Mouse (Mus musculus): Measurements from ENCODE around the gene Tmc7. TPM values are rescaled to one million over a fixed set of nuclear protein-coding genes. Genes with fewer than 3 reads are reported as not detected.

Tmc7 gene
- polyA plus RNA-seq, 1 experiment from 2014 or later = 1.3 TPM

DNA sequence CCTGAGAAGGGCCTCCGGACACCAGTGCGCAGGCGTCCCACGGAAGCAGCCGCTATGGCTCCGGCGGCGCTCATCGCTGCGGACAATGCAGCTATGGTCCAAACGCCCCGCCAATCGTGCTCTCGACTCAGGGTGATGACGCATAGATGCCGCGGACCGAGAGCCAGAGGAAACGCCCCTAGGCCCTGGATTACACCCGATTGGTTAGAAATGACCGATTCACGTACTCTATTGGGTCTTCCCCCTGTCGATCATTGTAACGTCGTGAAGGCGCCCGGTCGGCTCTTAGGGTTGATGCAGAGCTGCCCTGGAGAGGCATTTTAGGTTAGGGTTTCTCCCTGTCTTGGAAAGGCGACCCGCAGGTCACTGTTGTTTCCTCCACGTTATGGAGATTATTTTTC, 51.4 kb downstream of the Tmc7 start, which contains the start of gene Coq7:
Gene Coq7 (minus strand): TSS at position 179 of the 401 bp plus-strand sequence.
- peak; percentile 100 for ATAC-seq (replicated peaks; ENCODE audit: extremely low read depth, insufficient read depth, low FRiP score)
- Histone ChIP-seq H3K36me3 (ENCODE audit: control insufficient read depth, insufficient read depth) (no peaks in the 10 kb centered on the region; the same call in 1 of the 2 replicates), H3K4me1 (ENCODE audit: control insufficient read depth, insufficient read depth, low read length) (no peaks in the 10 kb centered on the region), H3K9me3 (replicated peaks; ENCODE audit: control insufficient read depth, low read length) (no peaks in the 10 kb centered on the region), H3K9ac (ENCODE audit: low read length) (peak within 1 kb of the TSS; percentile 89), H3K27ac (ENCODE audit: low read length) (peak within 1 kb of the TSS; percentile 97), H3K4me3 (ENCODE audit: low read length) (peak within 1 kb of the TSS; percentile 73), H3K4me2 (ENCODE audit: low read depth, low read length) (peak within 1 kb of the TSS; percentile 67), H3K27me3 (ENCODE audit: control insufficient read depth, insufficient read depth, low read length) (no peaks in the 10 kb centered on the region)
- WGBS = under 1% methylated on average over 31 of the region's 31 CpGs

GRCm38 (mm10) chr7:118532519-118533177, 51.9 kb downstream of the Tmc7 start:
- peaks cover 1% of the 10 kb centered on the region; the same call in 1 of the 2 replicates for H3K36me3 ChIP-seq (ENCODE audit: control insufficient read depth, insufficient read depth)
- peak overlapping the region; percentile 97 for H3K27ac ChIP-seq (ENCODE audit: low read length)
- peak overlapping the region; percentile 73 for H3K4me3 ChIP-seq (ENCODE audit: low read length)
- no peaks in the 10 kb centered on the region for H3K9me3 ChIP-seq (replicated peaks; ENCODE audit: control insufficient read depth, low read length)
- no peaks in the 10 kb centered on the region for H3K4me1 ChIP-seq (ENCODE audit: control insufficient read depth, insufficient read depth, low read length)
- no peaks in the 10 kb centered on the region for H3K27me3 ChIP-seq (ENCODE audit: control insufficient read depth, insufficient read depth, low read length)
- WGBS = under 1% methylated on average over 36 of the region's 36 CpGs
- peak; percentile 92 for ATAC-seq (replicated peaks; ENCODE audit: extremely low read depth, insufficient read depth, low FRiP score)
- peak overlapping the region; percentile 89 for H3K9ac ChIP-seq (ENCODE audit: low read length)
- peak overlapping the region; percentile 67 for H3K4me2 ChIP-seq (ENCODE audit: low read depth, low read length)

DNA sequence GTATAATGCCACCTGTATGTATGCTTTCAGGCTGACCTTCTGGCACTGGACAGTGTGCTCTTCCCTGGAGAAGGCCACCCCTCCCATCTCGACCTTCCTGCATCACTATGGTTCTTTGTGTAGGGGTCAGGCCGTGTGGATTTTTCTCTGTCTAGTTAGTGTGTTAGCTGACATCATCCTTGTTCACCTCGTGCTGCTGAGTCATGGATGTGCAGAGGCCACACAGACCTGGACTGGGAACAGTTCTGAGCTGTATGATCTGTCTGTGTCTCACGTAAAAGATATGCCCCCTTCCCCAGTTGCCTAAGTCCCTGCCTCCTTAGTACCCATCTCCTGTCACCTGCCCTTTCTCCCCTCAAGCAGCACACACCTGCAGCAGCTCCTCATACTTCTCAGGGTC, 57.6 kb downstream of the Tmc7 start:
- Histone ChIP-seq H3K9me3 (replicated peaks; ENCODE audit: control insufficient read depth, low read length) (no peaks in the 10 kb centered on the region), H3K9ac (ENCODE audit: low read length) (no peak overlapping the region), H3K4me1 (ENCODE audit: control insufficient read depth, insufficient read depth, low read length) (no peaks in the 10 kb centered on the region), H3K4me2 (ENCODE audit: low read depth, low read length) (no peak overlapping the region), H3K4me3 (ENCODE audit: low read length) (no peak overlapping the region), H3K27me3 (ENCODE audit: control insufficient read depth, insufficient read depth, low read length) (no peaks in the 10 kb centered on the region), H3K36me3 (ENCODE audit: control insufficient read depth, insufficient read depth) (peaks cover 19% of the 10 kb centered on the region), H3K27ac (ENCODE audit: low read length) (no peak overlapping the region)
- 81% methylated on average over 4 of the region's 4 CpGs for WGBS
- no peak for ATAC-seq (replicated peaks; ENCODE audit: extremely low read depth, insufficient read depth, low FRiP score)

GRCm38 (mm10) chr7:118522077-118522476, 62.5 kb downstream of the Tmc7 start:
- Histone ChIP-seq H3K36me3 (ENCODE audit: control insufficient read depth, insufficient read depth) (peaks cover 14% of the 10 kb centered on the region), H3K9ac (ENCODE audit: low read length) (no peak overlapping the region), H3K9me3 (replicated peaks; ENCODE audit: control insufficient read depth, low read length) (no peaks in the 10 kb centered on the region), H3K4me1 (ENCODE audit: control insufficient read depth, insufficient read depth, low read length) (no peaks in the 10 kb centered on the region), H3K27ac (ENCODE audit: low read length) (no peak overlapping the region), H3K4me3 (ENCODE audit: low read length) (no peak overlapping the region), H3K27me3 (ENCODE audit: control insufficient read depth, insufficient read depth, low read length) (no peaks in the 10 kb centered on the region), H3K4me2 (ENCODE audit: low read depth, low read length) (no peak overlapping the region)
- 66% methylated on average over 5 of the region's 5 CpGs for WGBS
- no peak for ATAC-seq (replicated peaks; ENCODE audit: extremely low read depth, insufficient read depth, low FRiP score)

- H3K27me3 ChIP-seq (ENCODE audit: control insufficient read depth, insufficient read depth, low read length) = no peaks in the 10 kb centered on the region
- no peaks in the 10 kb centered on the region for H3K9me3 ChIP-seq (replicated peaks; ENCODE audit: control insufficient read depth, low read length)
- H3K4me2 ChIP-seq (ENCODE audit: low read depth, low read length) = no peak overlapping the region
- WGBS = 64% methylated on average over 8 of the region's 8 CpGs
- no peak overlapping the region for H3K27ac ChIP-seq (ENCODE audit: low read length)
- no peak overlapping the region for H3K4me3 ChIP-seq (ENCODE audit: low read length)
- H3K36me3 ChIP-seq (ENCODE audit: control insufficient read depth, insufficient read depth) = peaks cover 3% of the 10 kb centered on the region; the same call in 1 of the 2 replicates
- H3K9ac ChIP-seq (ENCODE audit: low read length) = no peak overlapping the region
- no peak for ATAC-seq (replicated peaks; ENCODE audit: extremely low read depth, insufficient read depth, low FRiP score)
- H3K4me1 ChIP-seq (ENCODE audit: control insufficient read depth, insufficient read depth, low read length) = no peaks in the 10 kb centered on the region
These were observed 64.9 kb downstream of the Tmc7 start for GRCm38 (mm10) chr7:118519661-118520060.

GRCm38 (mm10) chr7:118518687-118519086, 65.8 kb downstream of the Tmc7 start:
- 3% methylated on average over 18 of the region's 18 CpGs for WGBS

DNA sequence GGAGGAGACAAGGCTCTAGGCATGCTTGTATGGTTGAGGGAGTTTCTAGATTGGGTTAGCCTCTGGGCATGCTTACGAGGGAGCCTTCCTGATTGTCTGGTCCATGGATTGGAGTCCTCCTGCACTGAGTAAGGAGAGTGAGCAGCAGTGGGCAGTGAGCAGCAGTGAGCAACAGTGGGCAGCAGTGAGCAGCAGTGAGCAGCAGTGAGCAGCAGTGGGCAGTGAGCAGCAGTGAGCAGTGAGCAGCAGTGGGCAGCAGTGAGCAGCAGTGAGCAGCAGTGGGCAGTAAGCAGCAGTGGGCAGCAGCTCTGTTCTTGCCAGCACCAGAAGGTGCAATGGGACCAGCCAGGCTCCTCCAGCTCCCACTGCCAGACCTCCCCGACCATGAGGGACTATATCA, 66.7 kb downstream of the Tmc7 start:
- Histone ChIP-seq H3K27me3 (ENCODE audit: control insufficient read depth, insufficient read depth, low read length) (no peaks in the 10 kb centered on the region), H3K36me3 (ENCODE audit: control insufficient read depth, insufficient read depth) (peaks cover under 1% of the 10 kb centered on the region; the same call in 1 of the 2 replicates), H3K4me3 (ENCODE audit: low read length) (no peak overlapping the region), H3K9me3 (replicated peaks; ENCODE audit: control insufficient read depth, low read length) (no peaks in the 10 kb centered on the region), H3K27ac (ENCODE audit: low read length) (no peak overlapping the region), H3K4me1 (ENCODE audit: control insufficient read depth, insufficient read depth, low read length) (no peaks in the 10 kb centered on the region), H3K4me2 (ENCODE audit: low read depth, low read length) (no peak overlapping the region), H3K9ac (ENCODE audit: low read length) (no peak overlapping the region)
- peak; percentile 54 for ATAC-seq (replicated peaks; ENCODE audit: extremely low read depth, insufficient read depth, low FRiP score)
- WGBS = 59% methylated on average over 2 of the region's 2 CpGs

More at GRCm38 (mm10) chr7:118518687-118519086, 65.8 kb downstream of the Tmc7 start:
- Histone ChIP-seq H3K4me2 (ENCODE audit: low read depth, low read length) (no peak overlapping the region), H3K9ac (ENCODE audit: low read length) (no peak overlapping the region), H3K36me3 (ENCODE audit: control insufficient read depth, insufficient read depth) (peaks cover 3% of the 10 kb centered on the region; the same call in 1 of the 2 replicates), H3K4me1 (ENCODE audit: control insufficient read depth, insufficient read depth, low read length) (no peaks in the 10 kb centered on the region), H3K27ac (ENCODE audit: low read length) (no peak overlapping the region), H3K9me3 (replicated peaks; ENCODE audit: control insufficient read depth, low read length) (no peaks in the 10 kb centered on the region), H3K27me3 (ENCODE audit: control insufficient read depth, insufficient read depth, low read length) (no peaks in the 10 kb centered on the region), H3K4me3 (ENCODE audit: low read length) (no peak overlapping the region)
- ATAC-seq (replicated peaks; ENCODE audit: extremely low read depth, insufficient read depth, low FRiP score) = peak; percentile 53

GRCm38 (mm10) chr7:118508556-118508955, 76.0 kb downstream of the Tmc7 start:
- Histone ChIP-seq H3K36me3 (ENCODE audit: control insufficient read depth, insufficient read depth) (no peaks in the 10 kb centered on the region), H3K27ac (ENCODE audit: low read length) (no peak overlapping the region), H3K27me3 (ENCODE audit: control insufficient read depth, insufficient read depth, low read length) (no peaks in the 10 kb centered on the region), H3K4me3 (ENCODE audit: low read length) (no peak overlapping the region), H3K4me1 (ENCODE audit: control insufficient read depth, insufficient read depth, low read length) (no peaks in the 10 kb centered on the region), H3K9ac (ENCODE audit: low read length) (no peak overlapping the region), H3K4me2 (ENCODE audit: low read depth, low read length) (no peak overlapping the region), H3K9me3 (replicated peaks; ENCODE audit: control insufficient read depth, low read length) (no peaks in the 10 kb centered on the region)
- WGBS = 44% methylated on average over 7 of the region's 7 CpGs
- ATAC-seq (replicated peaks; ENCODE audit: extremely low read depth, insufficient read depth, low FRiP score) = no peak

- ATAC-seq (replicated peaks; ENCODE audit: extremely low read depth, insufficient read depth, low FRiP score) = no peak
- no peak overlapping the region for H3K4me2 ChIP-seq (ENCODE audit: low read depth, low read length)
- H3K36me3 ChIP-seq (ENCODE audit: control insufficient read depth, insufficient read depth) = no peaks in the 10 kb centered on the region
- no peak overlapping the region for H3K27ac ChIP-seq (ENCODE audit: low read length)
- no peak overlapping the region for H3K4me3 ChIP-seq (ENCODE audit: low read length)
- H3K9me3 ChIP-seq (replicated peaks; ENCODE audit: control insufficient read depth, low read length) = no peaks in the 10 kb centered on the region
- H3K27me3 ChIP-seq (ENCODE audit: control insufficient read depth, insufficient read depth, low read length) = no peaks in the 10 kb centered on the region
- H3K9ac ChIP-seq (ENCODE audit: low read length) = no peak overlapping the region
- no peaks in the 10 kb centered on the region for H3K4me1 ChIP-seq (ENCODE audit: control insufficient read depth, insufficient read depth, low read length)
- 55% methylated on average over 4 of the region's 4 CpGs for WGBS
These were observed 80.7 kb downstream of the Tmc7 start for GRCm38 (mm10) chr7:118503844-118504243.
